Mouse (Mus musculus) spleen, postnatal 10 days (tissue): ENCODE results near the gene Col6a3.

ENCODE experiments used
- DNase-seq, 2 experiments: peaks; one replicate each; pipeline ENCODE4 v3.0.0; 2021 to 2022; ENCODE audit warnings: low spot score in 2 of 2

Col6a3 gene

DNA sequence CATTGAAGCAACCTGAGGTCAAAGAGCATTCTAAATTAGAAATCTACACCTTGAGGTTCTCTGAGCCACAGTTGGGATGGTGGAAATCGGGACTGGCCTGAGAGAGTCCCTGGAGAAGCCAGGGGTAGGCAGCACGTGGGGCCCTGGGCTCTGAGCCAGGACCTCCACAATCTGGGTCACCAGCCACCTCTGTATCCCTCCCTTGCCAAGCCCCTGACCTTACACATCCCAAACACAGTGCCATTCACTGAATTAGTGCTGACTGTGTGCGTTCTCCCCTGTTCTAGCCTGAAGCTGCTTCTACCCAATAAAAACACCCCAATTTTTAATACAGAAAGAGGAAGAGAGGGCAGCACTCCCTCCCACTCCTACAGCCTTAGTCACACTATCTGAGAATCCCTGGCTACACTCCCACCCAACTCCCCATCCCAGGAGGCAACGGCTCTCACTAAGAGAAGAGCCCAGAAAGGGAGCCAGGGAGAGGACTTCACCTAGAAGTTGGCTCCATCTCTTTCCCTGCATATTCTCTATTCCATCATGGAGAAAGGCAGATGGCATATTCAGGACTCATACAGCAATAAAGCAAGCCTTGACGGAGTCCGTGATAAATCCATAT is 46.4 kb downstream of the Col6a3 start:
- no peak for DNase-seq

DNA sequence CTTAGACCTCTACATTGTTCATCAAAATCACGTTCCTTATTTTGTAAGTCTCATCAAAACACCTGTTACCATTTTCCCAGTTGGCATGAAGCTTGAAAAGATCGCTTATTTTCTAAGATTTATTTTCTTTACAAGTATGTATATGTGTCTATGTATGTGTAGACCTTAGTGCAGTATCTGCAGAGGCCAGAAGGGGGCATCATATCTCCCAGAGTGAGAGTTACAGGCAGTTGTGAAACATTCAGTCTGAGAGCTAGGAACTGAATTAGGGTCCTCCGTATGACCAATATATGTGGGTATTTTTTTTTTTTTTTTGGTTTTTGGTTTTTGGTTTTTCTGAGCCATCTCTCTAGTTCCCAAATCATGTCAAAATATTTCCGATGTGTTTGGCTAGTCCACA is 50.4 kb downstream of the Col6a3 start:
- no peak for DNase-seq

DNA sequence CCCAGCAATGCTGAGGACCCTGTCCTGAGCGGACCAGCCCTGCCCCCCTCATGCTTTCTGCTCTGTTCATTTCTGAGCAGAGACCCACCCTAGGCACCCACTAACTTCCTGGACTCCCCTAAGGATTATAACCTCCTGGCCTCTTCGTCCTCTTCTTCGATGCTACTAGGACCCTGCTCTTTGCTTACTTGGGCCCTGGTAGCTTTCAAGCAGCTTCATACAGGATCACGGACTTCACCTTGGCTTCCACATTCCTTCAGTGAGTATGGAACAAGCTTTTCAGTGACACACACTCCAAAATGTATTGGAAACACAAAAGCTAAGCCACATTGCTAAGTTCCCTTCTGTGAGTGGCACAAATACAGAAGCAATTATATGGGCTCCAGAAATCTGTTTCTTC is 52.8 kb downstream of the Col6a3 start:
- no peak for DNase-seq

GRCm38 (mm10) chr1:90789506-90789905 is 54.3 kb downstream of the Col6a3 start:
- no peak for DNase-seq

DNA sequence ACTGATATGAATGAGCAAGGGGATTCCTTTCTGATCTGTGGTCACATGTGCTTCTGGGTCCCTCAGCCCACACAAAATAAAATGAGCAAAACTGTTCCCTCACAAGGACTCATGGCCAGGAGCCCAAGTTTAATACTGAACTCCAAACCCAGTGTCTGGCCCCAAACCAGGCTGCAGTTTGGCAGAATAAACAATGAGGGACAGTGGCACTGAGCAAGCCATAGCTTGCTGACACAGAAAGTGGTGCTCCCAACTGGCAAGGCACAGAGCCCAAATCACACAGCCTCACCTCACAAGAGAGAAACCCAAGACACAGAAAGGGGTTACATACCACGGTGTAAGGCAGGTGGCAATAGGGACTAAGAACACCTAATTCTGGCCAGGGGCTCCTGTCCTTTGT is 63.3 kb downstream of the Col6a3 start:
- no peak for DNase-seq

DNA sequence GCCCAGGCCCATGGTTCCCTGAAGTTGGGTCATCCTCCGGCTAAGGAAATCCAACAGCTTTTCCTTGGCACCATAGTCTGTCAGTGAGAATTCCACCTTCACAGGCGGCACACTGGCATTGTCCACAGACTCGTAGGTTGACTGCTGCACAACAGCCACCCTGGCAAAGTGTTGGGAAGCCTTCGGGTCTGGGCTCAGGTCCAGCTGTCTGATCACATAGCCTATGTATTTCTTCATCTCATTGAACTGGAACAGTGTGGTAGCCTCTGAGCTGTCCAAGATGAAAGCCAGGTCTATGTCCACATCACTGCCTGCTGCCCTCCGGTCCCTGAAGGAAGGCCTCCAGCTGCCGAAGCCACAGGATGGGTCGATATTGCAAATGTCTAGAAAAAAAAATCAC is 64.7 kb downstream of the Col6a3 start:
- no peak for DNase-seq

DNA sequence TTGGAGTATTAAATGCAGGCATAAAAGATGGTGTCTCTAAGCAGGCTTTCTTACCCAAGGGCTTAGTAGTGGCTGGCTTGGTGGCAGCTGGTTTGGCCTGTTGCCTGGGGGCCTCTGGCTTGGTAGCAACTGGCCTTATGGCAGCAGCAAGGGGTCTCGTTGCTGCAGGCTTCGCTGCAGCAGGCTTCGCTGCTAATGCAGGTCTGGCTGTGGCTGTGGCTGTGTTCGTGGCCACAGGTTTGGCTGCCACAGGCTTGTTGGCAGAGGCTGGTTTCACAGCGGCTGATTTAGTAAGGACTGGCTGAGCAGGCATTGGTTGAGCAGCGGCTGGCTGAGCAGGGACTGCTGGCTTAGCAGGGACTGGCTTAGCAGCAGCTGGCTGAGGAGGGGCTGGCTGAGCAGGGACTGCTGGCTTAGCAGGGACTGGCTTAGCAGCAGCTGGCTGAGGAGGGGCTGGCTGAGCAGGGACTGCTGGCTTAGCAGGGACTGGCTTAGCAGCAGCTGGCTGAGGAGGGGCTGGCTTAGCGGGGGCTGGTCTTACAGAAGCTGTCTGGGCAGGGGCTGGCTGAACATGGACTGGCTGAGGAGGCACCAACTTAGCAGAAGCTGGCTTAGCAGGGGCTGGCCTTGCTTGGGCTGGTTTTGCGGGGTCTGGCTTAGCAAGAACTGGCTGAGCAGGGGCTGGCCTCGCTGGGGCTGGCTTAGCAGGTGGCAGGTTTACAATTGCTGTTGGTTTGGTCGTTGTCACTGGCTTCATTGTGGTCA is 68.1 kb downstream of the Col6a3 start:
- DNase-seq: no peak

DNA sequence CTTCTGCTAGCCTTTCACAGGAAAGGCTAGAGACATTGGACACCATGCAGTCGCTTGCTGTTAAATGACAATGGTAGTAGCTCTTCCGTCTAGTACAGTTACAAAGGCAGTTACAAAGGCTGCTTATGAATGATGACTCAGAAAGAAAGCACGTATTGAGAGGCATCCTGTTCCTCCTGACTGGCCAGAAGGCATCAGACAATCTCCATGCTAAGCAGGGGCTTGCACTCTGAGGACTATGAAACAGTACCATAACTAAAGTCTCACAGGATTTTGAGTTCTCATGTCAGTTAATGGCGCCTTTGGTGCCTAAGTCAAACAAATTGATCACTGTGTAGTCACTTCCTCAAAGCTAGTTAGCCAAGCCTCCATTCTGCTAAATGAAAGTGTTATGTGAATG is 72.6 kb downstream of the Col6a3 start:
- no peak for DNase-seq

GRCm38 (mm10) chr1:90770027-90770426 is 73.7 kb downstream of the Col6a3 start:
- no peak for DNase-seq

DNA sequence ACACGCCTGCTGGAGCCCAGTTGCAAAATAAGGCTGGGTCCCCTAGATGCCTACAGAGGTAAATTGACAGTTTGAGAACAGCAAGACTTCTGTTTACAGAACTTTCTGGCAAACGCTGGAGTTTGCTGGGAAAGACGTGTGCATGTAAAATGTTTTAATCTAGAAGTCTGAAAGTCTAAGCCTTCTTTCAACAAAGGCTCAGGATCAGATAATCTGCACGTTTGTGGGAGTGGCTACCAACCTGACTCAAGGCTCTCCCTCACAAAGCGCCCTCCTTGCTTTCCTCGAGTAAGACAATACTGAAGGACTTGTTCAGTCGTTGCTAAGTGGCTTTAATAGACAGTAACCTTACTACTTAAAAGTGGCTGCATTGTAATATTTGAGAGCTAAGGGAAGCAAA is 74.5 kb downstream of the Col6a3 start:
- DNase-seq: no peak

DNA sequence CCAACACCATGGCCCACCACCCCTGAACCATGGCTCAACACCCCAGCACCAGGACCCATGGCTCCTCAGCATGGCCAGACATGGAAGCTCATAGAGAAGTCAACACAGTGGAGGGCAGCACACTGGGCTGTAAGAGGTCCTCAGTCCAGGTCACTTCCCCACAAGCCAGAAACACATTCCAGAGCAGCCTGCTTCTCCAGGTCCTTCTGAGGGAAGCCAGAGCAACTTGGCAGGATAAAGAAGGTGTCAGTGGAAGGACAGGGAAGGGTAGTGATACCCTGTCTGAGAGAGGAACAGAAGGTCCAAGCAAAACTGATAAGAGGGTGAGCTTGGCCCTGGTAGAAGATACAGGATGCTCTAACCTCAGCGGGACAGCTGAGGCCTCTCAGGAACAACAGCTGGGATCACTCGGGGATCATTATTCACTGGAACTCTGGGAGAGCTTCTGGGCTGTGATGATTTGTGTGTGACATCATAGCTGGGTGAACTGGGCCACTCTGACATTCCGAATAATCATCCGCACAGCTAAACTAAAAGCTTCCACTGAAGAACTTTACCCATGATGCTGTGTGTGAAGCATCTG is 85.6 kb downstream of the Col6a3 start:
- no peak for DNase-seq

- DNase-seq: no peak
Measured at GRCm38 (mm10) chr1:90753869-90754563, 89.8 kb downstream of the Col6a3 start.

GRCm38 (mm10) chr1:90751221-90751620 is 92.5 kb downstream of the Col6a3 start:
- DNase-seq: no peak

- DNase-seq: no peak
Measured at GRCm38 (mm10) chr1:90750169-90750568, 93.6 kb downstream of the Col6a3 start.

- DNase-seq: no peak
Measured at GRCm38 (mm10) chr1:90748544-90748943, 95.2 kb downstream of the Col6a3 start.

DNA sequence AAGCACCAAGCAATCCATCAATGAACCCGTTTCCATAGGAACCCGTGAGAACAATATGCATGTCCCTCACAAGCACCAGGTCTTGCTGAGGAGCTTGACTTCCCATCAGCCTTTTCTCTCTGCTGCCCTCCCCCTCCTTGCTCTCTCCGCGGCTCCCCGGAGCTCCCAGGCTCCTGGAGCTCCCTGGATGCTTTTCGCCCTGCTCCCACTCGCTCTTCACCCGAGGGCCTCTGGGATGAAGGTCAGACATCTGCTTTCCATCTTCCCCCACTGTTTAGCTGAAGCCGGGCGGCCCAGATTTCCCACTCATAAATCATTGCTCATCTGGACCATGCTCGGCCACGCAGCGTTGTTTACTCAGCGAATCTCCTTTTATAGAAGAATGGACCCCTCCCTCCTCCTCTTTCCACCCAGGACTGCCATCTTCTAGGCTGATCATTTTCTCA is 99.8 kb downstream of the Col6a3 start:
- DNase-seq: no peak

GRCm38 (mm10) chr1:90743445-90743844 is 100.3 kb downstream of the Col6a3 start:
- DNase-seq: no peak

- no peak for DNase-seq
Measured at GRCm38 (mm10) chr1:90742641-90743040, 101.1 kb downstream of the Col6a3 start.

- peak in 1 of 2 experiments; percentile 16 for DNase-seq
Measured at GRCm38 (mm10) chr1:90740216-90741170, 103.3 kb downstream of the Col6a3 start.

GRCm38 (mm10) chr1:90738913-90739312 is 104.9 kb downstream of the Col6a3 start:
- DNase-seq: no peak

- no peak for DNase-seq
Measured at GRCm38 (mm10) chr1:90729466-90729865, 114.3 kb downstream of the Col6a3 start.
